Mouse (Mus musculus) MEL (cell line): ENCODE results near the gene Nfatc3.
A peak's percentile ranks its signal among the peaks of the same experiment; 100 is the strongest.

Experiments
- CTCF ChIP-seq, 3 experiments: IDR thresholded peaks in 2 of 3; conservative IDR thresholded peaks in 1 of 3; 2 replicates each; pipeline ENCODE4 v1.5.1; 2011 to 2012; ENCODE audit warnings: low read length in 3 of 3, low read depth in 2 of 3, mild to moderate bottlenecking in 2 of 3, improper control_type of control experiment in 1 of 3, inconsistent platforms in 1 of 3, mixed read lengths in 1 of 3, moderate library complexity in 1 of 3; ENCODE audit not compliant: control insufficient read depth in 1 of 3, insufficient read depth in 1 of 3, poor library complexity in 1 of 3, severe bottlenecking in 1 of 3
- ETS1 ChIP-seq: IDR thresholded peaks from 2 replicates; pipeline ENCODE4 v1.6.1; 2012; ENCODE audit warnings: low read depth, mild to moderate bottlenecking, inconsistent platforms, low read length, improper control_type of control experiment, moderate library complexity
- GABPA ChIP-seq: IDR thresholded peaks from 2 replicates; pipeline ENCODE4 v1.6.1; 2012; ENCODE audit warnings: low read depth, mild to moderate bottlenecking, inconsistent platforms, low read length, improper control_type of control experiment, moderate library complexity
- POLR2A ChIP-seq, 2 experiments: IDR thresholded peaks; 2 replicates each; pipeline ENCODE4 v1.6.1; 2011 to 2012; ENCODE audit warnings: low read length in 2 of 2, mild to moderate bottlenecking in 2 of 2, control low read depth in 1 of 2, improper control_type of control experiment in 1 of 2, low read depth in 1 of 2, moderate library complexity in 1 of 2; ENCODE audit not compliant: control insufficient read depth in 1 of 2, insufficient read depth in 1 of 2, poor library complexity in 1 of 2
- TCF12 ChIP-seq: IDR thresholded peaks from 2 replicates; pipeline ENCODE4 v1.6.1; 2014; ENCODE audit warnings: low read depth, mild to moderate bottlenecking, inconsistent platforms, low read length, improper control_type of control experiment, moderate library complexity

DNA sequence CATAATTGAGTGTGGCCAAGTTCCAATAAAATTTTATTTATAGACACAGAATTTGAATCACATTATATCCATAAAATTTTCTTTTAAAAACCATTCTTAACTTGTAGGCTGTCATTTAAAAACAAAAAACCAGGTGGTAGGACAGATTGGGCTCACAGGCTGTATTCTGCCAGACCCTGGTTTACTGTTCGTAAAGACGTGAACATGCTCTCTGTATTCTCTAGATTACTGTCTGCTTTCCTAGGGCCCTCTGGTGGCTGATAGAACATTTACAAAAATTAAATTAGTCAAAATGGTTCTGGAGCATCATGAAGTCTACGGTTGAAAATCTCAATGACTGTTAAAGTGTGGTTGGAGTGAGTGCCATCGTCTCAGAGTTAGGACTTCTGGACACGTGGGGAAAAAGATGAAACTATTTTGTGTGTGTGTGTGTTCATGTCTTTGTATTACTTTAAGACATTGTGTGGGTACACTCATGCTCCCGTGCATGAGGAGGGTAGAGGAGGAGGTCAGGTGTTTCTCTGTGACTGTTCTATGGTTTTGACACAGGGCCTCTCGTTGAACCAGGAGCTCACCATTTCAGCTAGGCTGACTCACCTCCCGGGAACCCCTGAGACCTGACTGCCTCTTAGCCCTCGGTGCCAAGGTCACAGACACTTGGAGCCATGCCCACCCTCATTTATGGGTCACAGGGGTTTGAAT lies 16.7 kb downstream of the Nfatc3 start:
- no peak for TF ChIP-seq POLR2A (IDR thresholded peaks at IDR 0.05; ENCODE audit: control insufficient read depth in 1 of 2, insufficient read depth in 1 of 2, low read depth in 1 of 2, low read length in 2 of 2, poor library complexity in 1 of 2)
- no peak for TF ChIP-seq ETS1
- TF ChIP-seq GABPA = no peak
- peak in 2 of 3 experiments; percentile 34 to 52; a peak in 4 of 6 replicates for TF ChIP-seq CTCF (IDR thresholded peaks at IDR 0.05 in 2 of 3, conservative IDR thresholded peaks at IDR 0.05 in 1 of 3; ENCODE audit: control insufficient read depth in 1 of 3, insufficient read depth in 1 of 3, low read depth in 2 of 3, low read length in 3 of 3, poor library complexity in 1 of 3, severe bottlenecking in 1 of 3)
- TF ChIP-seq TCF12 = no peak
